Mouse (Mus musculus): Measurements from ENCODE around the gene Raph1. TPM values are rescaled to one million over a fixed set of nuclear protein-coding genes. Genes with fewer than 3 reads are reported as not detected.

The Raph1 gene
- polyA plus RNA-seq (2014; fragmentation: Illumina TruSeq; extraction: RNeasy Lipid Tissue Mini Kit (QIAGEN cat#74804); ENCODE audit: low read depth, low replicate concordance), result 44.7 TPM

GRCm38 (mm10) chr1:60566631-60567311 lies at the start of gene Raph1:
Gene Raph1, minus strand, starts transcription at chr1:60567104.

Other genes starting within 250 kb of the Raph1 start
- gene Cyp20a1, start 223.8 kb downstream of the Raph1 start, polyA plus RNA-seq (2014; fragmentation: Illumina TruSeq; extraction: RNeasy Lipid Tissue Mini Kit (QIAGEN cat#74804); ENCODE audit: low read depth, low replicate concordance), result 22.8 TPM
- 2.5 TPM for gene Abi2, start 157.5 kb downstream of the Raph1 start, polyA plus RNA-seq (2014; fragmentation: Illumina TruSeq; extraction: RNeasy Lipid Tissue Mini Kit (QIAGEN cat#74804); ENCODE audit: low read depth, low replicate concordance)
- gene Cd28, start 149.7 kb upstream of the Raph1 start, polyA plus RNA-seq (2014; fragmentation: Illumina TruSeq; extraction: RNeasy Lipid Tissue Mini Kit (QIAGEN cat#74804); ENCODE audit: low read depth, low replicate concordance), result 0.37 TPM